Mouse (Mus musculus): ENCODE measurements at regions not wholly inside any gene's neighbourhood (a gene's known extent, or its start where the extent isn't known, plus 50 kb on each side); places are given as distances from the start of the nearest gene placed in this dataset.

- no peak for DNase-seq (ENCODE audit: low read depth, low spot score)
These were observed 61.7 kb upstream of the Hrasls start for GRCm38 (mm10) chr16:29147766-29148165.

GRCm38 (mm10) chr16:29119217-29119616, 90.3 kb upstream of the Hrasls start:
- no peak for DNase-seq (ENCODE audit: low read depth, low spot score)

DNA sequence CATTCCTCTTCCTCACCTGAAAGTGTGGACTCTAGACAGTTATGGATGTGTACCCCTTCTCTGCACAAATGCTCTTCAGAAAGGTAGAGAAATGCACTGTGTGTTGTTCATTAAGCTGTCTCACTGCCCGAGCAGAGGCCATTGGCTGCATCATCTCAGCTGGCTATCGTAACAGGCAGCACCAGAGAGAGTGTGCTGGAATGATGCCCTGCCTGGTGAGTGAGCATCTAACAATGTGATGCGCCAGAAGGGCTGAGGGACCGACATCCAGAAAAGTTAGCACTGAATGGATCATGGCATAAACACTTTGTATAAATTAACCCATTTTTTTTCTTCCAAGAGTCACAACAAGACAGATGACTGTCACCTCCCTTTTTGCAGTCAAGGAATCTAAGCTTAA, 112.7 kb upstream of the Hrasls start:
- no peak for DNase-seq (ENCODE audit: low read depth, low spot score)

DNA sequence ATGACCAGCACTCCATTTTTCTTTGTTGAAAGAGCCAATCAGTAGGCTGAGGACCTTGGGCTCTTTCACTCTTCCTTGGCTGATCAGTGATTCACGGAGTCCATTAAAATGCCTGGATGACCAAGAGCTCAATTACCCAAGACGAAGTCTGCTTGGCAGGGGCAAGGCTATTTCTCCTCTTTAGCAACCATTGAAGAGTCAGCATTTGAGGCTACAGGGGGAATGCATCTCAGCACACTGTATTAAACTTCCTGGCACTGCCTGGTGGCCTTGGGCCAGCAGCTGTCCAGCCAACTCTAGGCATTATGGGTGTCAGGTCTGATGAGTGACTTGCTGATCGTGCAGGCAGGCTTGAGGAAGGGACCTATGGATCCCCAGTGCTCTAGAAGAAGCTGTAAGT, 136.5 kb upstream of the Mb21d2 start:
- DNase-seq (ENCODE audit: low read depth, low spot score) = no peak

GRCm38 (mm10) chr16:29065097-29065785, 135.8 kb upstream of the Mb21d2 start:
- DNase-seq (ENCODE audit: low read depth, low spot score) = no peak

- no peak for DNase-seq (ENCODE audit: low read depth, low spot score)
These were observed 133.9 kb upstream of the Mb21d2 start for GRCm38 (mm10) chr16:29063377-29063776.

DNA sequence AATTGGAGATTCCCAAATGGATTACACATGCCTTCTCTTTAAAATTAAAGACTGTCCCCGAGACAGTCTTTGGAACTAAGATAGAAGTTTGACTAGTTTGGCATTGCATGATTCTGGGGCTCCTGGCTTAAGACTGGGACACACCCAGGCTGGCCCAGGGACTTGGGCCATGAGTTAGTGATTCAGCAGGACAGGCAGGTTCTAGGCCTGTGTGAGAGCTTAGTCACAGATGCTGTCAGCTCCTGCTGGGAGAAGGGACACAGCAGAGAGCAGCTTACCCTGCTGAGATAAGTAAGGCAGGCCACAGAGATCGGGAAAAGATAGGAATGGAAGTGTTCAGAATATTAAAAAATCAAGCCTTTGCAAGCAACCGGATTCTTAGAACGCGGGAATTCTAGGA, 127.6 kb upstream of the Mb21d2 start:
- DNase-seq (ENCODE audit: low read depth, low spot score) = no peak

DNA sequence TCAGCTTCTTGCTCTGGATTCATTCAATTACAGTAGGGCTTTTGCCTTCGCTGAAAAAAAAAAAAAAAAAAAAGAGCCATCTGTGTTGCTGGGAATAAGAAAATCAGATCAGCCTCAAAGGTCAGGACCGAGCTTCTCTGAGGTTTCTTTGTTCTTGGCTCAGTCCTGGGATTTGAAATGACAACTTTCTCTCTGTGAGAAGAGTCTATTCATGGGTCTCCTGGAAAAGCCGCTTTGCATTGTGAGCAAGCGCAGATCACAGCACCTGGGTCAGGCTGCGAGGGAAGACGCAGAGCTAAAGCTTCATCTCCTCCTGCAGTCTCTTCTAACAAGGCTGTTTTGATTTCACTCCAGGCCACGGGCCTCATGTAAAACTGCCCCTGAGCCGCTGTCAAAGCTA, 125.0 kb upstream of the Mb21d2 start:
- peak; percentile 36 for DNase-seq (ENCODE audit: low read depth, low spot score)

DNA sequence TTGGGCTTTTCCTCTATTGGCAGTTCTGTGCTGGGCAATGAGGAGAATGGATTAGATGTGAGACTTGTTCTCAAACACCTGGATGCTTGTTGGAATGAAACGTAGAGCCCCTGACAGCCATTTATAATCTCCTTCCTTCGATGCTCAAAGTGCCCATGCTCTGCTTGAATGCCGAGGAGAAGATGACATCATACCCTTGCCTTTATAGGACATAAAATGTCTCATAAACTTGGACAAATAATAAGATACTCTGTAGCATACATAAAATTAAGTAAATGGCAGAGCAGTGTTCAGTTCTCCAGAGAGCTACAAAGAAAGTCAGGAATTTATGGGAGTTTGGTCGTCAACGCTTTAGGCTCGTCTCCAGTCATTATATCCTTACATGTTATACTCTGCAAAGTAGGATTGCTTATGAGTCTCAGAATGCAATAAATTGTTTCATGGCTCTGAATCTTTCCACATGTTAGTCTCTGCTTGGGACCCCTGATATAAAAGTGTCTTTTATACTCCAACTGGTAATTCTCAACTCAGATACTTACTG, 117.0 kb upstream of the Mb21d2 start:
- no peak for DNase-seq (ENCODE audit: low read depth, low spot score)

- no peak for DNase-seq (ENCODE audit: low read depth, low spot score)
These were observed 106.0 kb upstream of the Mb21d2 start for GRCm38 (mm10) chr16:29035523-29035922.

DNA sequence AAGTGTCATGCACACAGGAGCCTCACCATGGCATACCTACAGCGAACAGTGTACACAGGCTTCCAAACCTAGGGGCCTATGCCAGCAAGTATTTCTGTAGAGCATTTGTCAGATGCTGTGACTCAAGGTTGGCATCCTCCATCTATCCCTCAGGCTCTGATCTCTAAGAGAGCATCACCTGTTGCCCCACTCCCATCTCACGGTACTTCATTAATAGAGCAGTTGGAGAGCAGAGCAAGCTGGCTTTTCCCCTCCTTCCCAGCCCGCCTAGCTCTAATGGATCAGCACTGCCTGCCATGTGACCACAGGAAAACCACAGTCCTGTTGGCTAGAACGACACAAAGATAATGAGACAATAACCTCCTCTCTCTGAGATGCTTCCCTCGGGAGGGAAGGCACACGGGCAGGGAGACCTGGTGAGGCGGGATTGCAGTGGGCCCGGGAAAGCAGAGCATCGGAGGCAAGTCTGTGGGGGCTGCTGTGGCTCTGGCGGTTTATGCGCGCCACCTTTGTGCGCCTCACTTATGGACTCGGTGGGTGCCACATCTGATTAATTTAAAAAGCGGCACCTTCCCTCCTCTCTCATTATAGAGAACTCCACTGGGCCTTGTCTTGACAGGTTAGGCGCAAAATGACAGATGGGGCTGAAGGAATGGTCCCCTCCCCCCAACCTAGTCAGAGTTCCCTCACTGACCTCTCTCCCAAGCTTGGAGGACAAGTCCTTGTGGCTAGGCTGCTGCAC, 104.8 kb upstream of the Mb21d2 start:
- DNase-seq (ENCODE audit: low read depth, low spot score) = no peak

GRCm38 (mm10) chr16:29033357-29033756, 103.9 kb upstream of the Mb21d2 start:
- DNase-seq (ENCODE audit: low read depth, low spot score) = no peak

DNA sequence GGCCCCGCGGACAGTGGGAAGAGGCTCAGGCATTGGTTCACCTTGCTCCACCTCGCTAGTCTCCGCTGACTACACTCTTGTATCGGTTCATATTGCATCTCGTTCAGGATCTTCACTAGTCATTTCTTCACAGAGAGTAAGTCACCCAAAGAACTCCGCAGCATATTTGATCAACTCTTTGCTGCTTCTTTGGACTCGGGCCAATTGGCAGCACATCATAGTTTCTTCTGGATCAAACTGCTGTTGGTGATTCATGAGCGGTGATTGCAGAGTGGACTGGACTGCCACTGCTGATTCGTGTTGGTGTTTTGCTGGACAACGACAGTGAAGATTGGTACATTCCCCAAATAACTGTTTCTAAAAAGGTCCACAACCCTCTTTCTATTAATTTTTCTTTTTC, 98.4 kb upstream of the Mb21d2 start:
- no peak for DNase-seq (ENCODE audit: low read depth, low spot score)

DNA sequence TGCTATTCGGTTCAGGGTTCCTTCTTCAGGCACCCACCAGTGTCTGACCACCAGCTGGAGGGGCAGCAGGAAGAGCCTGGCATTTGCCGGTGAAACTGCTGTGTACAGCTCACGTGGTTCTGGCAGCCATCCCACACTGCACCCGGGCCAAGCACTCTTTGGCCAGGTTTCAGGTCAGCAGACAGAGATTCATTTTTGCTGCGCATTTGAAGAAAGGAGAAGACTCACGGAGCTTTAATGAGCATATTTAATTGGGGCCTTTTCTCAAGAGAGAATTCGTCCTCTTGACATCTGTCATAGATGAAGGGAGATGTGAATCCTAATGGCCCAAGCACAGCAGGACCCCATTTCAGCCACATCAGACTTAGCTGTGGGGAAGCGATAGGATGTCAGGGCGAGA, 71.8 kb upstream of the Mb21d2 start:
- no peak for DNase-seq (ENCODE audit: low read depth, low spot score)

GRCm38 (mm10) chr16:28999641-29000040, 70.2 kb upstream of the Mb21d2 start:
- DNase-seq (ENCODE audit: low read depth, low spot score) = no peak

DNA sequence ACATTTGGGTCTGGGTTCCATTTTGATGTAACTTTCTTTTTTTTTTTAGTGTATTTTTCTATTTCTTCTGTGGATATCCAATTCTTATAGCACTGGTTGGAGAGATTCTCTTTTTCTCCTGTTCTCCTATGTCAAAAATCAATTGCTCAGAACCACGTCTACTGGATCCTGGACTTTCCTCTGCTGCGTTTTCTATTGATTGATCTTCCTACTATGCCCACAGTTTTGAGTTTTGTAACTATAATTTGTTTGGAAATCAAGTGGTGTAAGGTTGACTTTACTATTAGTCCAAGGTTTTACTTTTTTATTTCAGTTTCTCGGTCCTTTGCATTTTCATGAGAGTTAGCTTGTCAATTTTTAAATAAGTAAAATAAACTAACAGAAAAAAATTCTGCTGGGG, 67.2 kb upstream of the Mb21d2 start:
- no peak for DNase-seq (ENCODE audit: low read depth, low spot score)

- DNase-seq (ENCODE audit: low read depth, low spot score) = no peak
These were observed 61.2 kb upstream of the Mb21d2 start for GRCm38 (mm10) chr16:28990666-28991065.

DNA sequence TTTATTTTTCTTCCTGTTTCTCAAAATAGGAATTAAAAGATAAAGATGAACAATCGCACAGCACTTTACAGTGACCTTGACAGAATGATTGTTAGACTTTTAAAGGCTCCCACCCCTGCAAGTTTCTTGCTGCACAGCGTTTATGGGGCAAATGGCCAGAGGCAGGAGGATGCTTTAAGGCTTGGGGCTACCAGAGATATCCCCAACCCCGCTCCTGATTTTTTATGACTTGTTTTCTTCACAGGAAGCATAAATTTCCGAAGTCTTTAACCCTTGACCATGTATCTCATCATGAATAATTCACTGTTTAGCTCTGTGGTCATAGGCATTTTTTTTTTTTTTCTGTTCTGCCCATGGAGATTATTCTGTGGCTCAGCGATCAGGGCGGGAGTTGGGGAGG, 55.5 kb upstream of the Mb21d2 start:
- DNase-seq (ENCODE audit: low read depth, low spot score) = no peak

DNA sequence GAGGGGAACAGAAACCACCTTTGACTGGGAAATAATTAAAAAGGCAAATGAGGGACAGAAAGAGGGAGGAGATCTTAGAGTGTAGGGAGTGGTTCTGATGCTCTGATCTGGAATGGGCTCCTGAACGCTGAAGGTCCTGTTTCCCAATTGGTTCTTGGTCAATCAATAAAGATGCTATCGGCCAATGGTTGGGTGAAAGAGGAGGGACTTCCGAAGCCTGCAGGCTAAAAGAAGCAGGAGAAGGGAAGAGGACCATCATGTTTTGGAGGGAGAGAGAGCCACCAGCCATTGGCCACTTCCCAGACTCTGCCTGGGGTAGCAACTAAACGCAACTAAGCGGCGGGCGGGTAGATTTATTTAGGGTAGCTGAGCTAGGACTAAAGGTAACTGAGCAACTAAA, 53.4 kb upstream of the Mb21d2 start:
- DNase-seq (ENCODE audit: low read depth, low spot score) = no peak

Data from brain, embryonic 18.5 days (tissue).